Mouse (Mus musculus) embryonic facial prominence, embryonic 14.5 days (tissue): ENCODE data around the gene Gm5475. TPM values are rescaled to one million over a fixed set of nuclear protein-coding genes. Genes with fewer than 3 reads are reported as not detected.
"Not testable (repeated sequence)": the region's sequence is repeated elsewhere in the genome, so short reads cannot be mapped to it uniquely, and the experiment has no call there.

Experiments used
- ATAC-seq: fragments of 200-750 bp; cut with Nextera tagmentation; 2 replicates; pipeline ENCODE4 v1.8.0; 2017; ENCODE audit warnings: low read depth, moderate number of reproducible peaks, moderate TSS enrichment
- DNase-seq: peaks from one replicate; pipeline ENCODE4 v3.0.0-alpha.2; 2015; ENCODE audit warnings: low spot score
- H3K27ac ChIP-seq: fragments of 300-500 bp; sonication (generic); replicated peaks from 2 replicates; pipeline ENCODE4 v1.5.1; 2014; ENCODE audit warnings: low read depth, mild to moderate bottlenecking, low read length, moderate library complexity
- H3K27me3 ChIP-seq: fragments of 300-500 bp; sonication (generic); replicated peaks from 2 replicates; pipeline ENCODE4 v1.6.1; 2014; ENCODE audit warnings: low read length; ENCODE audit not compliant: control insufficient read depth, insufficient read depth
- H3K36me3 ChIP-seq: fragments of 300-500 bp; sonication (generic); 2 replicates; pipeline ENCODE4 v1.6.1; 2014; ENCODE audit warnings: low read length, mixed read lengths; ENCODE audit not compliant: control insufficient read depth, insufficient read depth
- H3K4me1 ChIP-seq: fragments of 300-500 bp; sonication (generic); 2 replicates; pipeline ENCODE4 v1.6.1; 2014; ENCODE audit warnings: antibody characterized with exemption, low read length; ENCODE audit not compliant: control insufficient read depth, insufficient read depth
- H3K4me2 ChIP-seq: fragments of 300-500 bp; sonication (generic); 2 replicates; pipeline ENCODE4 v1.6.1; 2014; ENCODE audit warnings: low read depth, mild to moderate bottlenecking, low read length, moderate library complexity, mixed read lengths
- H3K4me3 ChIP-seq: fragments of 300-500 bp; sonication (generic); 2 replicates; pipeline ENCODE4 v1.5.1; 2014; ENCODE audit warnings: low read depth, mild to moderate bottlenecking, low read length
- H3K9ac ChIP-seq: fragments of 300-500 bp; sonication (generic); 2 replicates; pipeline ENCODE4 v1.6.1; 2014; ENCODE audit warnings: low read depth, mild to moderate bottlenecking, low read length, moderate library complexity, mixed read lengths
- H3K9me3 ChIP-seq: fragments of 300-500 bp; sonication (generic); 2 replicates; pipeline ENCODE4 v1.6.1; 2016; ENCODE audit warnings: low read length; ENCODE audit not compliant: control insufficient read depth
- WGBS: fragments of 180-500 bp; shearing (Covaris S2); extraction: QIAGEN DNeasy Blood & Tissue Kit; methylation state at CpG from one replicate; pipeline ENCODE4 v1.1.7; 2014; 5-methylcytosine and 5-hydroxymethylcytosine counted together
- polyA plus RNA-seq: library from polyadenylated mRNA; unstranded; fragments of >200 nt; fragmentation: Nextera tagmentation; extraction: Ambion mirVana; gene quantifications from 2 replicates; pipeline ENCODE4 v1.2.1, GENCODE M21; 2014

Gm5475 gene
- 0.14 TPM in 1 of 2 replicates, not detected in the other for polyA plus RNA-seq

GRCm38 (mm10) chr15:100421758-100422197, at the start of gene Gm5475:
Gm5475 (plus strand) TSS chr15:100422147.
- H3K9me3 ChIP-seq, ATAC-seq, DNase-seq, H3K36me3 ChIP-seq: not testable (repeated sequence)
- H3K4me1 ChIP-seq, result peaks cover 20% of the 10 kb centered on the region
- H3K27ac ChIP-seq, result peak within 1 kb of the TSS; percentile 33; the same call in 1 of the 2 replicates
- H3K9ac ChIP-seq, result peak within 1 kb of the TSS; percentile 87
- H3K27me3 ChIP-seq, result peaks cover 18% of the 10 kb centered on the region
- H3K4me3 ChIP-seq, result peak within 1 kb of the TSS; percentile 96
- 29% methylated on average over 3 of the region's 3 CpGs for WGBS
- peak within 1 kb of the TSS; percentile 96 for H3K4me2 ChIP-seq

- Histone ChIP-seq H3K4me2 (no peak overlapping the region), H3K36me3 (no peaks in the 10 kb centered on the region), H3K27ac (no peak overlapping the region), H3K27me3 (no peaks in the 10 kb centered on the region), H3K4me1 (no peaks in the 10 kb centered on the region), H3K9me3 (0 out of 2 replicates have a peak, but pooled peaks cover 8% of the 10 kb centered on the region), H3K9ac (no peak overlapping the region), H3K4me3 (no peak overlapping the region)
- DNase-seq (peak; percentile 77), ATAC-seq (no peak)
- WGBS, result 34% methylated on average over 5 of the region's 5 CpGs
Observed at GRCm38 (mm10) chr15:100375066-100375465, 46.9 kb upstream of the Gm5475 start.

- not testable (repeated sequence) for H3K4me1 ChIP-seq, H3K27me3 ChIP-seq, H3K4me3 ChIP-seq, H3K36me3 ChIP-seq, H3K27ac ChIP-seq, H3K9me3 ChIP-seq, H3K4me2 ChIP-seq, H3K9ac ChIP-seq, DNase-seq
- peak; percentile 30; the same call in 1 of the 2 replicates for ATAC-seq
- 14% methylated on average over 2 of the region's 9 CpGs for WGBS
Observed at GRCm38 (mm10) chr15:100377847-100378505, 44.0 kb upstream of the Gm5475 start.

GRCm38 (mm10) chr15:100379658-100380057, 42.3 kb upstream of the Gm5475 start:
- Histone ChIP-seq H3K4me3 (no peak overlapping the region), H3K4me1 (no peaks in the 10 kb centered on the region), H3K27ac (no peak overlapping the region), H3K36me3 (no peaks in the 10 kb centered on the region), H3K27me3 (no peaks in the 10 kb centered on the region), H3K4me2 (no peak overlapping the region), H3K9ac (no peak overlapping the region), H3K9me3 (no peaks in the 10 kb centered on the region)
- 85% methylated on average over 8 of the region's 8 CpGs for WGBS
- ATAC-seq (no peak), DNase-seq (no peak)

DNA sequence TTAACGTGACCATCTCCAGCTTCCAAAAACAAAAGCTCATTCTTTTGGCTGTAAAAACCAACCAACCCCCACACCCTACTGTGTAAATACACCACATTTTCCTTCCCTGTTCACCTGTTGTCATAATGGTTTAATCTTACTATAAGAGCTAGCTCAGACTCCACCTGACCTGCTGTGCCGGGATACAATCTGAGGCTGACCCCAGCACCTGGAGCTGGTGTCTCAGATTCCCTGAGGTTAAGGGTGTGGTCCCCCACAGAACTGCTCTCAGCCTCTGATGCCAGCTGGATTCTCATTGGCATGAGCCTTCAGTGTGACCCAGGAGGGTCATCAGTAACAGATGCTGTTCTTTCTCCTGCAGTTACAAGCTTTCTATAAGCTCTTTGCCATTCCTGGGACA, 41.8 kb upstream of the Gm5475 start:
- no peaks in the 10 kb centered on the region for H3K4me1 ChIP-seq
- H3K36me3 ChIP-seq, result no peaks in the 10 kb centered on the region
- ATAC-seq (no peak), DNase-seq (no peak)
- H3K9ac ChIP-seq, result no peak overlapping the region
- WGBS, result 37% methylated on average over 2 of the region's 2 CpGs
- H3K4me3 ChIP-seq, result no peak overlapping the region
- no peaks in the 10 kb centered on the region for H3K27me3 ChIP-seq
- H3K4me2 ChIP-seq, result no peak overlapping the region
- H3K27ac ChIP-seq, result no peak overlapping the region
- H3K9me3 ChIP-seq, result no peaks in the 10 kb centered on the region

DNA sequence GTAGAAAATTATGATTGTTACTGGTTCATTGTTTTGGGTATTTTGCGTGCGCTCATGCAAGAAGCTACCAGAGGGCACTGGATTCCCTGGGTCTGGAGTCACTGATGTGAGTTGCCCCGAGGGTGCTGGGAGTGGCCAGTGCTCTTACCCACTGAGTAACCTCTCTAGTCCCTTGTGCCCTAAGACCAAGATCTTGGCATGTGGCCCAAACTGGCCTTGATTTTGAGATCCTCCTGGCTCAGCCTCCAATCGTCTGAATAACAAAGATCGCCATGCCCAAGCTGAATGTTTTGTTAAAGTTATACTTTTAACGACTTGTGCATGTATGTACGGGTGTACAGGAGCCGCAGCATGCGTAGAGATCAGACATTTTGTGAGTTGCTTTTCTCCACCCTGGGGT, 36.2 kb upstream of the Gm5475 start:
- 91% methylated on average over 9 of the region's 9 CpGs for WGBS
- Histone ChIP-seq H3K36me3 (no peaks in the 10 kb centered on the region), H3K9ac (no peak overlapping the region), H3K4me1 (0 out of 2 replicates have a peak, but pooled peaks cover 3% of the 10 kb centered on the region), H3K4me2 (no peak overlapping the region), H3K4me3 (no peak overlapping the region), H3K27me3 (no peaks in the 10 kb centered on the region), H3K27ac (no peak overlapping the region), H3K9me3 (no peaks in the 10 kb centered on the region)
- ATAC-seq (no peak), DNase-seq (no peak)

GRCm38 (mm10) chr15:100387544-100388223, 34.3 kb upstream of the Gm5475 start:
- Histone ChIP-seq H3K4me3 (no peak overlapping the region), H3K36me3 (0 out of 2 replicates have a peak, but pooled peaks cover 2% of the 10 kb centered on the region), H3K9ac (no peak overlapping the region), H3K9me3 (no peaks in the 10 kb centered on the region), H3K27me3 (no peaks in the 10 kb centered on the region), H3K4me1 (0 out of 2 replicates have a peak, but pooled peaks cover 3% of the 10 kb centered on the region), H3K27ac (no peak overlapping the region), H3K4me2 (no peak overlapping the region)
- no peak for ATAC-seq
- 90% methylated on average over 17 of the region's 17 CpGs for WGBS
- no peak for DNase-seq

- Histone ChIP-seq H3K36me3 (peaks cover 8% of the 10 kb centered on the region; the same call in 1 of the 2 replicates), H3K4me1 (0 out of 2 replicates have a peak, but pooled peaks cover 3% of the 10 kb centered on the region), H3K9me3 (no peaks in the 10 kb centered on the region), H3K4me3 (no peak overlapping the region), H3K27me3 (no peaks in the 10 kb centered on the region), H3K27ac (no peak overlapping the region), H3K4me2 (no peak overlapping the region), H3K9ac (no peak overlapping the region)
- DNase-seq (no peak), ATAC-seq (no peak)
- 82% methylated on average over 13 of the region's 16 CpGs for WGBS
Observed at GRCm38 (mm10) chr15:100388224-100388835, 33.6 kb upstream of the Gm5475 start.
